Mouse (Mus musculus): ENCODE results near the gene Sprn. TPM values are rescaled to one million over a fixed set of nuclear protein-coding genes. Genes with fewer than 3 reads are reported as not detected.
A peak's percentile ranks its signal among the peaks of the same experiment; 100 is the strongest.

Sprn gene
- polyA plus RNA-seq, 1 experiment from 2014 or later, result 0.62 TPM

- Histone ChIP-seq H3K27ac (no peak overlapping the region), H3K36me3 (replicated peaks) (no peaks in the 10 kb centered on the region), H3K27me3 (ENCODE audit: poor library complexity, severe bottlenecking) (no peaks in the 10 kb centered on the region), H3K4me1 (no peaks in the 10 kb centered on the region), H3K9me3 (no peaks in the 10 kb centered on the region), H3K4me3 (no peak overlapping the region)
- 94% methylated on average over 2 of the region's 2 CpGs for WGBS
- no peak for DNase-seq (ENCODE audit: extremely low spot score, low spot score)
Measured at GRCm38 (mm10) chr7:140179176-140179575, 24.5 kb upstream of the Sprn start.

GRCm38 (mm10) chr7:140172936-140173335, 18.3 kb upstream of the Sprn start, which contains the start of gene Olfr523:
Olfr523 (plus strand) TSS chr7:140173217.
- Histone ChIP-seq H3K27me3 (ENCODE audit: poor library complexity, severe bottlenecking) (no peaks in the 10 kb centered on the region), H3K27ac (no peak within 1 kb of the TSS), H3K36me3 (replicated peaks) (no peaks in the 10 kb centered on the region), H3K4me3 (no peak within 1 kb of the TSS), H3K4me1 (no peaks in the 10 kb centered on the region), H3K9me3 (no peaks in the 10 kb centered on the region; the same call in 1 of the 2 replicates)
- DNase-seq (ENCODE audit: extremely low spot score, low spot score), result no peak
- 68% methylated on average over 1 of the region's 1 CpGs for WGBS

- Histone ChIP-seq H3K36me3 (replicated peaks) (no peaks in the 10 kb centered on the region), H3K27ac (no peak overlapping the region), H3K27me3 (ENCODE audit: poor library complexity, severe bottlenecking) (no peaks in the 10 kb centered on the region), H3K4me3 (no peak overlapping the region), H3K4me1 (no peaks in the 10 kb centered on the region), H3K9me3 (no peaks in the 10 kb centered on the region; the same call in 1 of the 2 replicates)
- DNase-seq (ENCODE audit: extremely low spot score, low spot score), result no peak
- 91% methylated on average over 3 of the region's 3 CpGs for WGBS
Measured at GRCm38 (mm10) chr7:140170863-140171262, 16.2 kb upstream of the Sprn start.

DNA sequence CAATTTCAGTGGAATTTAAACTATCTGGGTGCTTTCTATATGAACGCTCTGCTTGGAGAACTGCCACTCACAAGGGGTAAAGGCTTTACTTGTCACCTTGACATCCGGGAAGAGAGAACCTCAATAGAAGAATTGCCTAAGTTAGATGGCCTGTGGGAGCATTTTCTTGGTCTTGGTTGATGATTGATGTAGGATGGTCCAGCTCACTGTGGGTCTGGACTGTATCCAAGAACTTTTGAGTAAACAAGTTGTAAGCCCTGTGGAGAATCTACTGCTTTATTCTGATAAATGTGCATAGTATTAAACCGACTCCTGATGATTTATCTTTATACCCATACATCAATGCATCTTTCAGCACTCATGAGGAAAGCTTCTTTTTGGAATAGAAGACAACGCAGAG, 14.7 kb upstream of the Sprn start:
- Histone ChIP-seq H3K27me3 (ENCODE audit: poor library complexity, severe bottlenecking) (no peaks in the 10 kb centered on the region), H3K4me3 (no peak overlapping the region), H3K36me3 (replicated peaks) (no peaks in the 10 kb centered on the region), H3K4me1 (no peaks in the 10 kb centered on the region), H3K9me3 (no peaks in the 10 kb centered on the region; the same call in 1 of the 2 replicates), H3K27ac (no peak overlapping the region)
- 85% methylated on average over 4 of the region's 4 CpGs for WGBS
- no peak for DNase-seq (ENCODE audit: extremely low spot score, low spot score)

- Histone ChIP-seq H3K4me1 (no peaks in the 10 kb centered on the region), H3K36me3 (replicated peaks) (no peaks in the 10 kb centered on the region), H3K9me3 (no peaks in the 10 kb centered on the region; the same call in 1 of the 2 replicates), H3K27ac (no peak overlapping the region), H3K4me3 (no peak overlapping the region), H3K27me3 (ENCODE audit: poor library complexity, severe bottlenecking) (no peaks in the 10 kb centered on the region)
- WGBS, result 76% methylated on average over 1 of the region's 1 CpGs
- DNase-seq (ENCODE audit: extremely low spot score, low spot score), result no peak
Measured at GRCm38 (mm10) chr7:140167950-140168349, 13.3 kb upstream of the Sprn start.

GRCm38 (mm10) chr7:140164664-140165063, 10.0 kb upstream of the Sprn start, which contains the start of gene Olfr522:
Olfr522 (minus strand) TSS chr7:140164764.
- DNase-seq (ENCODE audit: extremely low spot score, low spot score), result no peak
- Histone ChIP-seq H3K36me3 (replicated peaks) (no peaks in the 10 kb centered on the region), H3K9me3 (no peaks in the 10 kb centered on the region), H3K4me1 (no peaks in the 10 kb centered on the region), H3K27ac (no peak within 1 kb of the TSS), H3K27me3 (ENCODE audit: poor library complexity, severe bottlenecking) (no peaks in the 10 kb centered on the region), H3K4me3 (no peak within 1 kb of the TSS)
- 80% methylated on average over 7 of the region's 7 CpGs for WGBS

DNA sequence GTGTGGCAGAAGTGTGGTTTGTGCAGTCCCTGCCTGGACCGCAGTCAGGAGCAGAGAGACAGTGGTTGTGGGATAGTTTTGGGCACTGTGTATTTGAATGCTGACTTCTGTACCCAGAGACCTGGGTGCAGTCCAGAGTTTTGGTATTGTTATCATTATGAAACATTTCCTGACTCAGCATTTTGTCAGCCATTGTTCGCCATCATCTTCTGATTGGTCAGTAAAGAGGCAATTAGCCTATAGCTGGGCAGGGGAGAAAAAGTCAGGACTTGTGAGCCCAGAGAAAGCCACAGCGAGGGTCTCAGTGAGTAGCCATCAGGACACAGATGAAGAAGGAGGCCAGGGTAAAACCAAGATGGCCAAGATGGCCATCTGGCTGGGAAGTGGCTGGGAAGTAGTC, 5.7 kb upstream of the Sprn start:
- Histone ChIP-seq H3K27me3 (ENCODE audit: poor library complexity, severe bottlenecking) (peaks cover 25% of the 10 kb centered on the region), H3K27ac (no peak overlapping the region), H3K9me3 (no peaks in the 10 kb centered on the region), H3K4me3 (no peak overlapping the region), H3K4me1 (no peaks in the 10 kb centered on the region), H3K36me3 (replicated peaks) (no peaks in the 10 kb centered on the region)
- 78% methylated on average over 3 of the region's 3 CpGs for WGBS
- DNase-seq (ENCODE audit: extremely low spot score, low spot score), result no peak

- Histone ChIP-seq H3K4me3 (peak overlapping the region; percentile 49), H3K9me3 (no peaks in the 10 kb centered on the region), H3K36me3 (replicated peaks) (0 out of 2 replicates have a peak, but pooled peaks cover 2% of the 10 kb centered on the region), H3K4me1 (peaks cover 24% of the 10 kb centered on the region), H3K27ac (no peak overlapping the region), H3K27me3 (ENCODE audit: poor library complexity, severe bottlenecking) (peaks cover 70% of the 10 kb centered on the region)
- DNase-seq (ENCODE audit: extremely low spot score, low spot score), result no peak
- WGBS, result 18% methylated on average over 4 of the region's 4 CpGs
Measured at GRCm38 (mm10) chr7:140153829-140154217, 854 bp downstream of the Sprn start.

DNA sequence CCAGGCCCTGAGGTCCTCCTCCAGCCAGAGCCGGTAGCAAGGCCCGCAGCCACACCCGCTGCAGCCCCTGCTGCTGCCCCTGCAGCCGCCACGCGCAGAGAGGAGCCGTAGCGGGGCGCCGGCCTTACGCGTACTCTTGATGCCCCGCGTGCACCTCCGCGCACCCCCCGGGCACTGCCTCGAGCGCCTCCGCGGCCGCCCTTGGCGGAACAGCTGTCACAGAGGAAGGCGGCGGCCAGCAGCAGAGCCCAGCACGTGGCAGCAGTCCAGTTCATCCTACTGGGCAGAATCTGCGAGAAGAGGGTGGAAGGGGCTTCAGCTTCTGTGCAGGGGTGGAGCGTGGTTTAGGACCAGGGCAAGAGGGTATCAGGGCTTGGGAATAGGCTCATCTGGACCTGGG, 1.3 kb downstream of the Sprn start:
- Histone ChIP-seq H3K4me3 (peak overlapping the region; percentile 40), H3K9me3 (no peaks in the 10 kb centered on the region), H3K36me3 (replicated peaks) (0 out of 2 replicates have a peak, but pooled peaks cover 2% of the 10 kb centered on the region), H3K27ac (peak overlapping the region; percentile 58; the same call in 1 of the 2 replicates), H3K4me1 (peaks cover 24% of the 10 kb centered on the region), H3K27me3 (ENCODE audit: poor library complexity, severe bottlenecking) (peaks cover 65% of the 10 kb centered on the region)
- DNase-seq (ENCODE audit: extremely low spot score, low spot score), result peak; percentile 27
- 13% methylated on average over 28 of the region's 28 CpGs for WGBS

DNA sequence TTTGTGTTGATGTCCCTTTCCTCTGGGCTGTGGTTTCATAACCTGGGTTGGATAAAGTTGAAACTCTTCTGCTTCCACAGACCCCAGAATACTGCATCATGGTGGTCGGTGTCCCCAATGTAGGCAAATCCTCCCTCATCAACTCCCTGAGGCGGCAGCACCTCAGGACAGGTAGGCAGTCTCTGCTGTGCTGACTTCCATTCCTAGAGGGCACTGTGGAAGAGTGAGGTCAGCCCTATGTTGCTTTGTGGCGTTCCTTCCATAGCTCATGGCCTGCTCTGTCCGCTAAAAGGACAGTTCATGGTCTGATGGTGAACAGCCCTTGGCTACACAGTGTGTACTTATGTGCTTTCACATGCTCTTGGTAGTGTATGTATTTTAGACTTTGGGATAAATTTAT, 10.1 kb downstream of the Sprn start:
- peaks cover 9% of the 10 kb centered on the region for H3K36me3 ChIP-seq (replicated peaks)
- no peak overlapping the region for H3K27ac ChIP-seq
- no peaks in the 10 kb centered on the region for H3K27me3 ChIP-seq (ENCODE audit: poor library complexity, severe bottlenecking)
- DNase-seq (ENCODE audit: extremely low spot score, low spot score), result no peak
- H3K9me3 ChIP-seq, result no peaks in the 10 kb centered on the region
- H3K4me3 ChIP-seq, result no peak overlapping the region
- 88% methylated on average over 4 of the region's 4 CpGs for WGBS
- no peaks in the 10 kb centered on the region for H3K4me1 ChIP-seq

GRCm38 (mm10) chr7:140141350-140141749, 13.3 kb downstream of the Sprn start:
- no peaks in the 10 kb centered on the region for H3K9me3 ChIP-seq
- H3K27me3 ChIP-seq (ENCODE audit: poor library complexity, severe bottlenecking), result no peaks in the 10 kb centered on the region
- H3K4me1 ChIP-seq, result peaks cover 9% of the 10 kb centered on the region
- WGBS, result 8% methylated on average over 14 of the region's 14 CpGs
- no peak overlapping the region for H3K27ac ChIP-seq
- DNase-seq (ENCODE audit: extremely low spot score, low spot score), result peak; percentile 46
- H3K4me3 ChIP-seq, result no peak overlapping the region
- peaks cover 2% of the 10 kb centered on the region; the same call in 1 of the 2 replicates for H3K36me3 ChIP-seq (replicated peaks)

- WGBS, result 2% methylated on average over 8 of the region's 8 CpGs
- no peak for DNase-seq (ENCODE audit: extremely low spot score, low spot score)
- H3K27ac ChIP-seq, result peak overlapping the region; percentile 93
- 0 out of 2 replicates have a peak, but pooled peaks cover 2% of the 10 kb centered on the region for H3K36me3 ChIP-seq (replicated peaks)
- peaks cover 9% of the 10 kb centered on the region for H3K4me1 ChIP-seq
- H3K4me3 ChIP-seq, result peak overlapping the region; percentile 92
- H3K27me3 ChIP-seq (ENCODE audit: poor library complexity, severe bottlenecking), result no peaks in the 10 kb centered on the region
- H3K9me3 ChIP-seq, result no peaks in the 10 kb centered on the region
Measured at GRCm38 (mm10) chr7:140138021-140138310, 16.7 kb downstream of the Sprn start.

GRCm38 (mm10) chr7:140137135-140138020, 17.3 kb downstream of the Sprn start, which contains the start of gene Mtg1:
Mtg1 (plus strand) TSS chr7:140137564.
- peaks cover 9% of the 10 kb centered on the region for H3K4me1 ChIP-seq
- peak; percentile 94 for DNase-seq (ENCODE audit: extremely low spot score, low spot score)
- 0 out of 2 replicates have a peak, but pooled peaks cover 2% of the 10 kb centered on the region for H3K36me3 ChIP-seq (replicated peaks)
- H3K9me3 ChIP-seq, result no peaks in the 10 kb centered on the region
- no peaks in the 10 kb centered on the region for H3K27me3 ChIP-seq (ENCODE audit: poor library complexity, severe bottlenecking)
- H3K27ac ChIP-seq, result peak within 1 kb of the TSS; percentile 93
- 2% methylated on average over 39 of the region's 39 CpGs for WGBS
- peak within 1 kb of the TSS; percentile 92 for H3K4me3 ChIP-seq
